Mouse (Mus musculus) R1 (cell line): Measurements from ENCODE around the gene Galnt10.

ENCODE experiments used
- DNase-seq: peaks from one replicate; pipeline ENCODE4 v3.0.0-alpha.2; 2018; ENCODE audit warnings: low read depth, low spot score

Galnt10 gene

GRCm38 (mm10) chr11:57658214-57658613 is 13.0 kb downstream of the Galnt10 start:
- no peak for DNase-seq

GRCm38 (mm10) chr11:57658751-57659150 is 13.5 kb downstream of the Galnt10 start:
- DNase-seq: no peak

GRCm38 (mm10) chr11:57660156-57660555 is 14.9 kb downstream of the Galnt10 start:
- DNase-seq: no peak

GRCm38 (mm10) chr11:57660814-57661213 is 15.6 kb downstream of the Galnt10 start:
- peak; percentile 54 for DNase-seq

GRCm38 (mm10) chr11:57661492-57662229 is 16.4 kb downstream of the Galnt10 start:
- no peak for DNase-seq

GRCm38 (mm10) chr11:57662231-57662630 is 17.0 kb downstream of the Galnt10 start:
- DNase-seq: no peak

GRCm38 (mm10) chr11:57663271-57663670 is 18.0 kb downstream of the Galnt10 start:
- no peak for DNase-seq

GRCm38 (mm10) chr11:57664741-57665140 is 19.5 kb downstream of the Galnt10 start:
- DNase-seq: no peak

GRCm38 (mm10) chr11:57668271-57668670 is 23.0 kb downstream of the Galnt10 start:
- DNase-seq: no peak

GRCm38 (mm10) chr11:57669522-57669921 is 24.3 kb downstream of the Galnt10 start:
- DNase-seq: no peak

- no peak for DNase-seq
Measured at GRCm38 (mm10) chr11:57671120-57671697, 26.0 kb downstream of the Galnt10 start.

- DNase-seq: no peak
Measured at GRCm38 (mm10) chr11:57671797-57672196, 26.6 kb downstream of the Galnt10 start.

- peak; percentile 48 for DNase-seq
Measured at GRCm38 (mm10) chr11:57672995-57673394, 27.8 kb downstream of the Galnt10 start.

- DNase-seq: no peak
Measured at GRCm38 (mm10) chr11:57673977-57674687, 28.9 kb downstream of the Galnt10 start.

GRCm38 (mm10) chr11:57677261-57677660 is 32.0 kb downstream of the Galnt10 start:
- no peak for DNase-seq

GRCm38 (mm10) chr11:57682589-57682988 is 37.3 kb downstream of the Galnt10 start:
- DNase-seq: no peak

GRCm38 (mm10) chr11:57683125-57683524 is 37.9 kb downstream of the Galnt10 start:
- no peak for DNase-seq

GRCm38 (mm10) chr11:57683931-57684330 is 38.7 kb downstream of the Galnt10 start:
- DNase-seq: no peak

GRCm38 (mm10) chr11:57684891-57685290 is 39.6 kb downstream of the Galnt10 start:
- DNase-seq: peak; percentile 76

- DNase-seq: no peak
Measured at GRCm38 (mm10) chr11:57685689-57686454, 40.6 kb downstream of the Galnt10 start.

- DNase-seq: no peak
Measured at GRCm38 (mm10) chr11:57686797-57687196, 41.6 kb downstream of the Galnt10 start.

GRCm38 (mm10) chr11:57687258-57687657 is 42.0 kb downstream of the Galnt10 start:
- no peak for DNase-seq
